Mouse (Mus musculus) urinary bladder, adult 18-20 months (tissue): ENCODE data around the gene Srcin1.

ENCODE experiments used
- DNase-seq, 2 experiments: peaks; one replicate each; pipeline ENCODE4 v3.0.0; 2022; ENCODE audit warnings: low spot score in 2 of 2, mixed read lengths in 2 of 2

Srcin1 gene

GRCm38 (mm10) chr11:97534442-97535307 lies 41.3 kb downstream of the Srcin1 start:
- DNase-seq = peak in 1 of 2 experiments; percentile 31

GRCm38 (mm10) chr11:97533653-97534052 lies 42.3 kb downstream of the Srcin1 start:
- DNase-seq = no peak

- DNase-seq = no peak
Observed at GRCm38 (mm10) chr11:97532950-97533582, 42.9 kb downstream of the Srcin1 start.

- DNase-seq = no peak
Observed at GRCm38 (mm10) chr11:97532354-97532753, 43.6 kb downstream of the Srcin1 start.

GRCm38 (mm10) chr11:97531381-97532260 lies 44.4 kb downstream of the Srcin1 start:
- DNase-seq = peak; percentile 80 to 83

GRCm38 (mm10) chr11:97530961-97531360 lies 45.0 kb downstream of the Srcin1 start:
- no peak for DNase-seq

GRCm38 (mm10) chr11:97530069-97530468 lies 45.9 kb downstream of the Srcin1 start:
- no peak for DNase-seq

- no peak for DNase-seq
Observed at GRCm38 (mm10) chr11:97528282-97528808, 47.6 kb downstream of the Srcin1 start.

- DNase-seq = no peak
Observed at GRCm38 (mm10) chr11:97525313-97525712, 50.7 kb downstream of the Srcin1 start.

GRCm38 (mm10) chr11:97524306-97524705 lies 51.7 kb downstream of the Srcin1 start:
- DNase-seq = no peak

GRCm38 (mm10) chr11:97523827-97524261 lies 52.1 kb downstream of the Srcin1 start:
- DNase-seq = no peak

- DNase-seq = no peak
Observed at GRCm38 (mm10) chr11:97523107-97523506, 52.9 kb downstream of the Srcin1 start.

GRCm38 (mm10) chr11:97521741-97522474 lies 54.1 kb downstream of the Srcin1 start:
- DNase-seq = no peak

- DNase-seq = no peak
Observed at GRCm38 (mm10) chr11:97520541-97520940, 55.4 kb downstream of the Srcin1 start.

- no peak for DNase-seq
Observed at GRCm38 (mm10) chr11:97513066-97513465, 62.9 kb downstream of the Srcin1 start.

- no peak for DNase-seq
Observed at GRCm38 (mm10) chr11:97512511-97512910, 63.5 kb downstream of the Srcin1 start.

- DNase-seq = no peak
Observed at GRCm38 (mm10) chr11:97511661-97512369, 64.2 kb downstream of the Srcin1 start.

- peak in 1 of 2 experiments; percentile 46 for DNase-seq
Observed at GRCm38 (mm10) chr11:97510966-97511660, 64.9 kb downstream of the Srcin1 start.

- no peak for DNase-seq
Observed at GRCm38 (mm10) chr11:97509715-97510485, 66.1 kb downstream of the Srcin1 start.
